Mouse (Mus musculus): ENCODE data around the gene Prss21. TPM values are rescaled to one million over a fixed set of nuclear protein-coding genes. Genes with fewer than 3 reads are reported as not detected.
A peak's percentile ranks its signal among the peaks of the same experiment; 100 is the strongest.

Prss21 gene
- not detected for total RNA-seq (2021)
- long read RNA-seq, experiment 1 = 0 reads
- long read RNA-seq, experiment 2 = 0 reads

- no peak for DNase-seq
Measured at GRCm38 (mm10) chr17:23867756-23868155, at the start of gene Prss21. TSS of gene Prss21 (plus strand) at chr17:23868056.

- DNase-seq = no peak
Measured at GRCm38 (mm10) chr17:23818579-23818978, 49.3 kb upstream of the Prss21 start.

- no peak for DNase-seq
Measured at GRCm38 (mm10) chr17:23819235-23819634, 48.6 kb upstream of the Prss21 start.

GRCm38 (mm10) chr17:23820731-23821130, 47.1 kb upstream of the Prss21 start:
- no peak for DNase-seq

GRCm38 (mm10) chr17:23822094-23822493, 45.8 kb upstream of the Prss21 start:
- peak; percentile 16 for DNase-seq

- no peak for DNase-seq
Measured at GRCm38 (mm10) chr17:23823018-23823417, 44.8 kb upstream of the Prss21 start.

- DNase-seq = no peak
Measured at GRCm38 (mm10) chr17:23823614-23824013, 44.2 kb upstream of the Prss21 start.

- no peak for DNase-seq
Measured at GRCm38 (mm10) chr17:23825591-23825990, 42.3 kb upstream of the Prss21 start.

- peak; percentile 66 for DNase-seq
Measured at GRCm38 (mm10) chr17:23828271-23829001, 39.4 kb upstream of the Prss21 start.

- peak; percentile 90 for DNase-seq
Measured at GRCm38 (mm10) chr17:23829064-23829619, 38.7 kb upstream of the Prss21 start, which contains the start of gene Elob. TSS of gene Elob (minus strand) at chr17:23829136.

GRCm38 (mm10) chr17:23831201-23831600, 36.7 kb upstream of the Prss21 start:
- no peak for DNase-seq

GRCm38 (mm10) chr17:23836006-23836575, 31.8 kb upstream of the Prss21 start, which contains the start of gene Prss33:
TSS of gene Prss33 (minus strand) at chr17:23836056.
- DNase-seq = no peak

- peak; percentile 67 for DNase-seq
Measured at GRCm38 (mm10) chr17:23841145-23841544, 26.7 kb upstream of the Prss21 start.

- DNase-seq = no peak
Measured at GRCm38 (mm10) chr17:23843141-23843811, 24.6 kb upstream of the Prss21 start.

GRCm38 (mm10) chr17:23843812-23844273, 24.0 kb upstream of the Prss21 start, which contains the start of the genes Prss32 and Prss41:
TSS of gene Prss32 (plus strand) at chr17:23843855.
TSS of gene Prss41 (minus strand) at chr17:23844172.
- DNase-seq = peak; percentile 76

- no peak for DNase-seq
Measured at GRCm38 (mm10) chr17:23850028-23850427, 17.8 kb upstream of the Prss21 start.

GRCm38 (mm10) chr17:23850853-23851749, 16.8 kb upstream of the Prss21 start:
- peak; percentile 80 for DNase-seq

- DNase-seq = peak; percentile 78
Measured at GRCm38 (mm10) chr17:23853292-23853691, 14.6 kb upstream of the Prss21 start.

- DNase-seq = no peak
Measured at GRCm38 (mm10) chr17:23854229-23854765, 13.6 kb upstream of the Prss21 start.

GRCm38 (mm10) chr17:23857193-23857592, 10.7 kb upstream of the Prss21 start:
- DNase-seq = no peak

- DNase-seq = no peak
Measured at GRCm38 (mm10) chr17:23857913-23858312, 9.9 kb upstream of the Prss21 start.
